Mouse (Mus musculus) cortical plate, adult 2 months (tissue): ENCODE measurements around the gene Il23r.

Source experiments
- CTCF ChIP-seq: fragments of 200-500 bp; IDR thresholded peaks from 2 replicates; pipeline ENCODE4 v1.5.1; 2011; ENCODE audit warnings: mild to moderate bottlenecking, control low read depth, low read length; ENCODE audit not compliant: insufficient read depth; ENCODE audit errors: extremely low read depth
- POLR2A ChIP-seq: fragments of 200-500 bp; IDR thresholded peaks from 2 replicates; pipeline ENCODE4 v1.6.1; 2011; ENCODE audit warnings: mild to moderate bottlenecking, low read length, control low read depth; ENCODE audit not compliant: insufficient read depth; ENCODE audit errors: extremely low read depth

- no peak for TF ChIP-seq CTCF
- TF ChIP-seq POLR2A: no peak
These were observed 54.6 kb downstream of the Il23r start for GRCm38 (mm10) chr6:67437028-67437427.
